Mouse (Mus musculus) 416B (cell line): ENCODE measurements at regions not wholly inside any gene's neighbourhood (a gene's known extent, or its start where the extent isn't known, plus 50 kb on each side); places are given as distances from the start of the nearest gene placed in this dataset.

Experiments
- DNase-seq: peaks from one replicate; pipeline ENCODE4 v3.0.0; 2011; ENCODE audit warnings: low read depth

- no peak for DNase-seq
Observed at GRCm38 (mm10) chr12:110082921-110083320, 195.9 kb upstream of the Dio3 start.

- no peak for DNase-seq
Observed at GRCm38 (mm10) chr12:110083471-110083870, 195.4 kb upstream of the Dio3 start.

- no peak for DNase-seq
Observed at GRCm38 (mm10) chr12:110086921-110087320, 191.9 kb upstream of the Dio3 start.

GRCm38 (mm10) chr12:110087812-110088211 is 191.1 kb upstream of the Dio3 start:
- DNase-seq, result peak; percentile 20

DNA sequence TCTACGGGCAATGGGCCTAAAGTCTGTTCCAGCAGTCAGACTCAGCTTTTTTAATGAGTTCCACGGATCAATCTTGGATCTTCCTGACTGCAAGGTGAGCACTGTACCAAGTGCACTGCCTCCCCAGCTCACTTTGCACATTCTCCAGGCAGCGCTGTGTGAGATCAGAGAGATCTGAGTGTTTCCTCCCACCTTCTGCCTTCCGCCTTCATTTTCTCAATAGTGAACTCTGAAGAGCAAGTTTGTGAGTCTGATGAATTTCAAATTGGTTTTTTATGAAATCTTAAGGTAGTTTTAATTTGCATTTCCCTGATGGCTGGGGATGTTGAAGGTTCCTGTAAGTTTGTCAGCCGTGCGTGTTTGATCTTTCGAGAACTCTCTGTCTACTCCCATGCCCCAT is 176.7 kb upstream of the Dio3 start:
- DNase-seq, result no peak

GRCm38 (mm10) chr12:110112051-110112722 is 166.7 kb upstream of the Dio3 start:
- DNase-seq, result no peak

GRCm38 (mm10) chr12:110112723-110113105 is 166.2 kb upstream of the Dio3 start:
- DNase-seq, result no peak

GRCm38 (mm10) chr12:110120141-110120540 is 158.7 kb upstream of the Dio3 start:
- DNase-seq, result no peak

DNA sequence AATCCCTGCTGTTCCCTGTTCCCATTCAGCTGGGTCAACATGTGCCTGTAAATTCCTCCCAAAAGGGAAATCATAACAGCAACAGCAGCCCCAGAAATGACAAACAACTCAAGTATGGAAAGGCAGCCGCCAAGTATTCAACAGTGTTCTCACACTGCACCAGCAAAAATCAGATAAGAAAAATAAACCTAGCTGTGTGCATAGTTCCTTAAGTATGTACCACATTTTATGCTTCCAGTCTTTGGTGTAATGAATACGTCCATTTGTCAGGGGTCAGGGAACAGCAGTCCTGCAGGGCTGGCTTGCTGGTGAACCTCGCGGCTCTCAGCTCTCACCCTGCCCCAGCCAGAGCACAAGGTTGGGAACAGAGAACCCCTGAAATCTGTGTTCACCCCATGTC is 155.9 kb upstream of the Dio3 start:
- DNase-seq, result no peak

- DNase-seq, result no peak
Observed at GRCm38 (mm10) chr12:110126525-110126924, 152.3 kb upstream of the Dio3 start.

GRCm38 (mm10) chr12:110145379-110145778 is 133.5 kb upstream of the Dio3 start:
- DNase-seq, result no peak

DNA sequence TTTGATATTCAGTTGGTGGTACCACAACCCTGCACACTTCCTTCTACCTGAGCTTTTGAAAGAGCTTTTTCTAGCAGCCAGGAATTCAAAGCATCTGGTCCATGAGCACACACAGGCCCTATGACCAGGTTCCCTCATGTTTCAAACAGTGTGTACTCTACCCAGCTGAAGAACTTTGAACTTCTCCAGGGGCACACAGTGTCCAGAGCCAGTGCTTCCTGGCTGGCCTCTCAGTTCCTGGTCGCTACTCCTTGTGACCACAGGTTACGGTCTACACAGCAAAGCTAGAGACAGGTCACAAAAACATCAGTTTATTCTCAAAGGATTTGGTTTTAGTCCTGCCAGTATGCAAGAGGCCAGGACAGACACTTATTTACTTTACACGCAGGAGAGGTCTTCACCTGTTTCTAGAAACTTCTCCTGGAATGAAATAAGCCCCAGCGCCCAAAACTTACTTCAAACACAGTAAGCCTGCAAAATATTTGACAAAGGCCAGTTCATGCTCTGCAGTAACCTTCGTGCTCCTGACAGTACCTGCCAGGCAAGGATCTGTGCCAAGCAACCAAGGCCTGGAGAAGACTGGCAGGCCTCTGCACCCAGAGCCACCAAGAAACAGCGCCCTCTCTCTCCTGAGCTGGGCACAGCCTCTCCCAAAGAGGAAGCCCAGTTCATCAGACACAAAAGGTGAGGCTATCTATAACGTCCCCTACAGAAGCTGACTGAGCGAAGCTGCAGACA is 124.5 kb upstream of the Dio3 start:
- no peak for DNase-seq

- DNase-seq, result no peak
Observed at GRCm38 (mm10) chr12:110154963-110155325, 123.9 kb upstream of the Dio3 start.

GRCm38 (mm10) chr12:110156441-110156840 is 122.4 kb upstream of the Dio3 start:
- no peak for DNase-seq

- no peak for DNase-seq
Observed at GRCm38 (mm10) chr12:110157998-110158747, 120.7 kb upstream of the Dio3 start.

- DNase-seq, result no peak
Observed at GRCm38 (mm10) chr12:110161306-110161705, 117.6 kb upstream of the Dio3 start.

DNA sequence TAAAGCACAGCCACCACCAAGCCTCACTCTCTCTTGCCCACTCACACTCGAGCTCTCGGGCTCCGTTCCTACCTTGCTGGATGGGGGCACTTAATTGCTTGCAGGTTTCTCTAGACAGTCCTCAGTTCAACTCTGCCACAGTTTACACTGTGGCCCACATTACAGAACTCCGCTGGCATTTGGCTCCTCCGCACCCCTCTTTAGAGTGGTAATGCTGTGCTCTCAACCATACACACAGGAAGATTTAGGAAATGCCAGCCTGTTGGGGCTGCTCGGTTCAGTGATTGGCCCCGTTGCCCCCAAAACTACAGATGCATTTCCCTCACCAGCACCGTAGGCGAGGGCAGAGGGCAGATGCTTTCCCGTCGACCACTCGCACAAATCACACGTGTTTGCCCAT is 113.4 kb upstream of the Dio3 start:
- DNase-seq, result no peak

DNA sequence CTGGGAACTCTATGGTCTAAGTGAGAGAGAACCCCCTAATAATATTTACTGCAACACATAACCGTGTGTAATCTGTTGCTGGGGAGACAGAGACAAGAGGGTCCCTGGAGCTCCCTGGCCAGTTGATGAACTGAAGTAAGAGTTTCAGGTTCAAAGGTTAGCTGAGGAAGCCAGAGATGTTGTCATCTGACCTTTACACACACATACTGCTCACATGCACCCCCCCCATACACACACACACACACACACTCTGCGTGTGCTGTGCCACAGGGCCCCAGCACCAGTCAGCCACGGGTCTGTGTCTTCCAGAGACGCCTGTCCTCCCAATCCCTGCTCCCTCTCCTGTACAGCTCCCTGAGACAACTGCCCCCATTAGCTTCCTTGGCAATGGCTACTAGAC is 110.5 kb upstream of the Dio3 start:
- DNase-seq, result no peak

DNA sequence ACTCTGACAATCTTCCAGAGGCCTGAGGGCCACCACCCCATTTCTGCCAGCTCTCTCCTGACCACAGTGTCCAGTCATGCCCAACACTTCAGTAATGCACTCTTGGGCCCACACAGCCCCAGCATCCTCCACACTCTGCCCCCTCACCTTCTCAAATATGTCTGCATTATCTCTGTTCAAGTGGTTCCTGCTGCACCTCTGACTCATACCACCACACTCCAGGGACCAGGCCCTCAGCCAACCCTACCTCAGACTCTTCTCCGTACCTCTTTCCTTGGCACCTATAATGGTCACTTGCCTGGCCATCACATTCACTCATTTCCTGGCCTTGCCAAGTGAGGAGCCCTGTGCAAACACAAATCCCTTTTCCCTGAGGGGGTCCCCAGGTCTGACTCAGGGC is 109.6 kb upstream of the Dio3 start:
- DNase-seq, result no peak

- no peak for DNase-seq
Observed at GRCm38 (mm10) chr12:110170496-110170895, 108.4 kb upstream of the Dio3 start.

- no peak for DNase-seq
Observed at GRCm38 (mm10) chr12:110177826-110178225, 101.0 kb upstream of the Dio3 start.

DNA sequence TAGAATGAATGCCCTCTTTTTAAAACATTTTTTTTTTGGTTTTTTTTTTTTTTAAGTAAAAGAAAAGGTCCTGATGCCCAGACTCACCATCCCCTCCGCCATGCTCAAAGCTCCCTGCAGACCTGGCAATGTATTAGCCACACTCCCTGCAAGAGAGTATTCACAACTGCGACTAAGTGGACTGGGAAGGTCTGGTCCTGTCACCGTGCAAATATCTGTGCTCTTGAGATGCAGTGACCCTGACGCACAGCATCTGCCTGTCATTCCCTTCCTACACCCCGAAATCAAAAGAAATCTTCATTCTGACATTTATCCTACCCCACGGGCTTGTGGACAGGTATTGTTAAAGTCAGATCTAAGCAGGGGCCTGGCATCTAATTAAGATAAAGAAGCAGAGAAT is 95.4 kb upstream of the Dio3 start:
- no peak for DNase-seq

- DNase-seq, result no peak
Observed at GRCm38 (mm10) chr12:110185399-110185798, 93.5 kb upstream of the Dio3 start.
